Mouse (Mus musculus) urinary bladder, postnatal 14 days (tissue): ENCODE results near the gene Cyp4f15.
"Not testable (repeated sequence)": the region's sequence is repeated elsewhere in the genome, so short reads cannot be mapped to it uniquely, and the experiment has no call there.

ENCODE experiments used
- DNase-seq: peaks from one replicate; pipeline ENCODE4 v3.0.0; 2021; ENCODE audit warnings: low spot score

Gene Cyp4f15

GRCm38 (mm10) chr17:32685048-32685750 lies at the start of gene Cyp4f15:
TSS of gene Cyp4f15 (plus strand) at chr17:32685627.
- DNase-seq = peak; percentile 49

- DNase-seq = no peak
Measured at GRCm38 (mm10) chr17:32636341-32636740, 49.1 kb upstream of the Cyp4f15 start.

- no peak for DNase-seq
Measured at GRCm38 (mm10) chr17:32637151-32637550, 48.3 kb upstream of the Cyp4f15 start.

- peak; percentile 22 for DNase-seq
Measured at GRCm38 (mm10) chr17:32646631-32647030, 38.8 kb upstream of the Cyp4f15 start.

GRCm38 (mm10) chr17:32653860-32654259 lies 31.6 kb upstream of the Cyp4f15 start:
- DNase-seq = no peak

DNA sequence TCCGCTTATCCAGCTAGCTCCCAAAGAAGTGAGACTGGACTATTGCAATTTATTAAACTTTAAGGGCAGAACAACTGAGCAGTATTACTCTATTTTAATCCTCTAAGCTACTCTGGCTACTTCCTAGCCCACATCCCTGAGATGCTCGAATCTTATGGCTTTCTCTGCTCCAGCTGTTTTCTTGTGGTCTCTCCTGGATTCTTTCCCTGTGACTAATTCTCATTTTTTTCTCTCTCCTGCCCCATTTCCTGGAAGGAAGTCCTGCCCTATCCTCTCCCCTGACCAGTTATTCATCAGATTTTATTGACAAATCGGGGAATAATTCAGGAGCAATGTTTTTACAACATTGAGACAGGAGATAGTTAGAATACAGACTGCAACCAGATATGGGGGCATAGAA lies 28.4 kb upstream of the Cyp4f15 start:
- no peak for DNase-seq

DNA sequence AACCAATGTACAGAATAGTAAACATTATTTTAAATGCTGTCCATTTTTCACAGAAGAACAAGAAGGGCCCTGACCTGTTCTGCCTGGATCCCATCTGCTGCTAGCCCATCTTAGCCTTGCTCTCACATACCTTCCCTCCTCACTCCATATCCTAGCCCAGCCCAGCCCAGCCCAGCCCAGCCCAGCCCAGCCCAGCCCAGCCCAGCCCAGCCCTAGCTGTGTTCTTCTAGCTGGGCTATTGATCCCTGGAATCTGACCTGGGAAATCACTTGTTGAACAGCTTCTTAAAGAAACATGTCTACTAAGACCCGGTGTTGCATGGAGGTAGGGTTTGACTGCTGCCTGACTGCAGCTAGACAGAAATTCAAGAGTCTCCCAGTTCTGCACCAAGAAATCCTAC lies 27.2 kb upstream of the Cyp4f15 start:
- DNase-seq = no peak

DNA sequence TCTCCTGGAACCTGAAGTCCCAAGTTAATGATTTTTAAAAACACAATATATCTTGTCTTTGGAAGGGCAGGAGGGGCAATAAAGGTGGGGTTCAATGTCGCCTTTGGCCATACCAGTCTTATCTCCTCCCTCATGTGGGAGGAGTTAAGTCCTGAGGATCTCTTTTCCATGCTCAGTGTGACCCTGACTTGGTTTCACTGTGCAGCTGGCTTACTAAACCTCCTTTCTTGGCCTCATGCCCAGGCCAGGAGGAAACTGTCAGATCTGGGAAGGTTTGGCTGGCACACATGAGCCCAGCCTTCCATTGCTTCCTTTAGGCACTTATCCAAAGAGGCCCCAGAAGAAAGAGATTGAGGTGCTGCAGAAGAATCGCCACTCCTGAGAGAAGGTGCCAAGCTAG lies 26.7 kb upstream of the Cyp4f15 start, which contains the start of gene Cyp4f40:
Gene Cyp4f40, plus strand, starts transcription at position 189 of the 400 bp plus-strand sequence.
- DNase-seq = peak; percentile 65

DNA sequence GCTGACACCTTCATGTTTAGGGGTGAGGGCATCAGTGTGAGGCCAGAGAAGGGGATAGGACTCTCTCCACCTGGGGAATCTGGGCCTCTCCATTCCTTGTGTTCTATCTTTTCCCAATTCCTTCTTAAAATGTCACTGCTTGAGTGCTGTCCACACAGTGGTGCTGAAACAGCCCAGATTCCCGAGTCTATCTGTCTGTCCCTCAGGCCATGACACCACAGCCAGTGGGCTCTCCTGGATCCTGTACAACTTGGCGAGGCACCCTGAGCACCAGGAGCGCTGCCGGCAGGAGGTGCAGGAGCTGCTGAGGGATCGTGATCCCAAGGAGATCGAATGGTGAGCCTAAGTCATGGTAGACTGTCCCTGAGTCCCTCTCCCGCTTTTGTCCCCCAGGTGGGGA lies 11.5 kb upstream of the Cyp4f15 start:
- DNase-seq = no peak

- DNase-seq = peak; percentile 12
Measured at GRCm38 (mm10) chr17:32676040-32676635, 9.3 kb upstream of the Cyp4f15 start.

GRCm38 (mm10) chr17:32680404-32680803 lies 5.0 kb upstream of the Cyp4f15 start:
- DNase-seq = peak; percentile 55

GRCm38 (mm10) chr17:32686722-32687121 lies 1.3 kb downstream of the Cyp4f15 start:
- DNase-seq = no peak

DNA sequence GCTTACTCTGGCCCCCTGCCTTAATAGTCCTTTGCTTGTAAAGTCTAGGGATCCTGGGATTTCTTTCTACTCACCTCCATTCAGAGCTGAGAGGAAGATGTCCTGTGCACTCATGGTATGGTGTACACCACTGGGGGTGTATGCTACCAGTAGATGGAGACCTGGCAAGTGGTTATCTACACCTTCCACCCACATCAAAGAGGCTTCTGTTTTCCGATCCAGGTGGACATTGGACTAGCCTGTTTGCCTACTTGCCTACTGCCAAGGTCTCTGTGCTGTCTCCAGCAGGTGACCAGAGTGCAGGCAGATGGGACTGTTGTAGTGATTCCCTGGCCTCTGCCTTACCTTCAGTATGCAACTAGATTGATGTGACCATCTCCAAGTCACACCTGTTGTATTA lies 5.5 kb downstream of the Cyp4f15 start:
- no peak for DNase-seq

- DNase-seq = peak; percentile 63
Measured at GRCm38 (mm10) chr17:32702826-32703225, 17.4 kb downstream of the Cyp4f15 start.

- DNase-seq = not testable (repeated sequence)
Measured at GRCm38 (mm10) chr17:32710541-32710940, 25.1 kb downstream of the Cyp4f15 start.

GRCm38 (mm10) chr17:32722151-32722550 lies 36.7 kb downstream of the Cyp4f15 start:
- DNase-seq = not testable (repeated sequence)

GRCm38 (mm10) chr17:32722771-32723170 lies 37.3 kb downstream of the Cyp4f15 start:
- DNase-seq = no peak

GRCm38 (mm10) chr17:32726360-32726759 lies 40.9 kb downstream of the Cyp4f15 start:
- DNase-seq = not testable (repeated sequence)

GRCm38 (mm10) chr17:32729029-32729428 lies 43.6 kb downstream of the Cyp4f15 start:
- DNase-seq = no peak

- DNase-seq = no peak
Measured at GRCm38 (mm10) chr17:32738406-32738805, 53.0 kb downstream of the Cyp4f15 start.

DNA sequence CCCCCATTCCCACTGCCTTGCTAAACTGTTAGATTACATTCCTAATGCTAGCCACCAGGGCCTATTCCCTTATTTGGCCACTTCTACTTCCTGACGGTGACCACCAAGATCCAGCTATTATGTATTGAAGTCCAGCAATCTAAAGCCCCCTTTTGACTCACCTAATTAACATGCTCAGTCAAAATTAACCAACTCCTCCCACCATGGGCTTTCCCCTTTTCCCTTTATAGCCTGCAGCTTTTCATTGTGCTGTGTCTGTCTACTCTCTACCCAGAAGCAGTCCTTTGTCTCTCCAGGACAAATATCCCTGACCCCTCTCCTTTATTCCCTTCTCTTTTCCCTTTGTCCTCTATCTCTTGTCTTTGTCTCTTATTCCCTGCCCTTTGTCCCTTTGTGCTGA lies 55.6 kb downstream of the Cyp4f15 start:
- DNase-seq = no peak

GRCm38 (mm10) chr17:32750611-32751010 lies 65.2 kb downstream of the Cyp4f15 start:
- DNase-seq = no peak
